Mouse (Mus musculus): ENCODE measurements around the gene Rfx2. TPM values are rescaled to one million over a fixed set of nuclear protein-coding genes. Genes with fewer than 3 reads are reported as not detected.

Rfx2 gene
- polyA plus RNA-seq, 1 experiment from 2014 or later: 4.4 TPM

- peak; percentile 19; the same call in 1 of the 2 replicates for ATAC-seq (ENCODE audit: low FRiP score, low TSS enrichment)
- H3K4me2 ChIP-seq (replicated peaks; ENCODE audit: low read depth, low read length): peak overlapping the region; percentile 73
- H3K9ac ChIP-seq (replicated peaks; ENCODE audit: low read length): peak overlapping the region; percentile 70
- H3K27me3 ChIP-seq (ENCODE audit: insufficient read depth, low read length): peaks cover 2% of the 10 kb centered on the region; the same call in 1 of the 2 replicates
- WGBS: 0% methylated on average over 26 of the region's 28 CpGs
- H3K9me3 ChIP-seq (ENCODE audit: low read length): no peaks in the 10 kb centered on the region
- 0 out of 2 replicates have a peak, but pooled peaks cover 3% of the 10 kb centered on the region for H3K36me3 ChIP-seq (ENCODE audit: insufficient read depth, low read length)
- H3K4me3 ChIP-seq (ENCODE audit: low read length): peak overlapping the region; percentile 53
- H3K4me1 ChIP-seq (ENCODE audit: insufficient read depth, low read length): peaks cover 35% of the 10 kb centered on the region
- H3K27ac ChIP-seq (ENCODE audit: low read length): peak overlapping the region; percentile 85
Measured at GRCm38 (mm10) chr17:56761991-56762410, 68.8 kb downstream of the Rfx2 start.

- Histone ChIP-seq H3K9me3 (ENCODE audit: low read length) (no peaks in the 10 kb centered on the region), H3K4me2 (replicated peaks; ENCODE audit: low read depth, low read length) (no peak overlapping the region), H3K4me3 (ENCODE audit: low read length) (no peak overlapping the region), H3K4me1 (ENCODE audit: insufficient read depth, low read length) (peaks cover 41% of the 10 kb centered on the region), H3K36me3 (ENCODE audit: insufficient read depth, low read length) (no peaks in the 10 kb centered on the region), H3K9ac (replicated peaks; ENCODE audit: low read length) (no peak overlapping the region), H3K27me3 (ENCODE audit: insufficient read depth, low read length) (peaks cover 12% of the 10 kb centered on the region), H3K27ac (ENCODE audit: low read length) (no peak overlapping the region)
- 65% methylated on average over 3 of the region's 3 CpGs for WGBS
- ATAC-seq (ENCODE audit: low FRiP score, low TSS enrichment): no peak
Measured at GRCm38 (mm10) chr17:56761077-56761476, 69.7 kb downstream of the Rfx2 start.

- ATAC-seq (ENCODE audit: low FRiP score, low TSS enrichment): no peak
- Histone ChIP-seq H3K4me3 (ENCODE audit: low read length) (no peak overlapping the region), H3K36me3 (ENCODE audit: insufficient read depth, low read length) (no peaks in the 10 kb centered on the region), H3K4me2 (replicated peaks; ENCODE audit: low read depth, low read length) (no peak overlapping the region), H3K9ac (replicated peaks; ENCODE audit: low read length) (no peak overlapping the region), H3K27ac (ENCODE audit: low read length) (no peak overlapping the region), H3K27me3 (ENCODE audit: insufficient read depth, low read length) (peaks cover 30% of the 10 kb centered on the region), H3K4me1 (ENCODE audit: insufficient read depth, low read length) (peaks cover 38% of the 10 kb centered on the region), H3K9me3 (ENCODE audit: low read length) (no peaks in the 10 kb centered on the region)
- WGBS: 27% methylated on average over 7 of the region's 7 CpGs
Measured at GRCm38 (mm10) chr17:56759261-56759660, 71.6 kb downstream of the Rfx2 start.

- Histone ChIP-seq H3K27me3 (ENCODE audit: insufficient read depth, low read length) (peaks cover 41% of the 10 kb centered on the region), H3K36me3 (ENCODE audit: insufficient read depth, low read length) (no peaks in the 10 kb centered on the region), H3K4me1 (ENCODE audit: insufficient read depth, low read length) (peaks cover 34% of the 10 kb centered on the region), H3K4me3 (ENCODE audit: low read length) (peak overlapping the region; percentile 59; the same call in 1 of the 2 replicates), H3K9me3 (ENCODE audit: low read length) (no peaks in the 10 kb centered on the region), H3K27ac (ENCODE audit: low read length) (peak overlapping the region; percentile 1; the same call in 1 of the 2 replicates), H3K9ac (replicated peaks; ENCODE audit: low read length) (0 out of 2 replicates have a peak overlapping the region, but pooled peaks have one; percentile 2), H3K4me2 (replicated peaks; ENCODE audit: low read depth, low read length) (peak overlapping the region; percentile 100)
- ATAC-seq (ENCODE audit: low FRiP score, low TSS enrichment): no peak
- WGBS: 4% methylated on average over 12 of the region's 12 CpGs
Measured at GRCm38 (mm10) chr17:56758132-56758531, 72.7 kb downstream of the Rfx2 start.

GRCm38 (mm10) chr17:56757416-56758123 lies 73.2 kb downstream of the Rfx2 start, which contains the start of gene Nrtn:
Nrtn (minus strand) TSS chr17:56757530.
- Histone ChIP-seq H3K9me3 (ENCODE audit: low read length) (no peaks in the 10 kb centered on the region), H3K4me2 (replicated peaks; ENCODE audit: low read depth, low read length) (peak within 1 kb of the TSS; percentile 100), H3K27ac (ENCODE audit: low read length) (peak within 1 kb of the TSS; percentile 1; the same call in 1 of the 2 replicates), H3K9ac (replicated peaks; ENCODE audit: low read length) (peak within 1 kb of the TSS; percentile 71), H3K27me3 (ENCODE audit: insufficient read depth, low read length) (peaks cover 46% of the 10 kb centered on the region), H3K4me1 (ENCODE audit: insufficient read depth, low read length) (peaks cover 29% of the 10 kb centered on the region), H3K36me3 (ENCODE audit: insufficient read depth, low read length) (no peaks in the 10 kb centered on the region), H3K4me3 (ENCODE audit: low read length) (peak within 1 kb of the TSS; percentile 59)
- peak; percentile 67 for ATAC-seq (ENCODE audit: low FRiP score, low TSS enrichment)
- WGBS: under 1% methylated on average over 46 of the region's 48 CpGs

GRCm38 (mm10) chr17:56756703-56757399 lies 74.0 kb downstream of the Rfx2 start:
- peak overlapping the region; percentile 71 for H3K9ac ChIP-seq (replicated peaks; ENCODE audit: low read length)
- peak overlapping the region; percentile 59 for H3K4me3 ChIP-seq (ENCODE audit: low read length)
- 1% methylated on average over 51 of the region's 51 CpGs for WGBS
- H3K36me3 ChIP-seq (ENCODE audit: insufficient read depth, low read length): no peaks in the 10 kb centered on the region
- H3K9me3 ChIP-seq (ENCODE audit: low read length): no peaks in the 10 kb centered on the region
- H3K4me2 ChIP-seq (replicated peaks; ENCODE audit: low read depth, low read length): peak overlapping the region; percentile 100
- peak; percentile 32 for ATAC-seq (ENCODE audit: low FRiP score, low TSS enrichment)
- H3K27ac ChIP-seq (ENCODE audit: low read length): no peak overlapping the region
- peaks cover 53% of the 10 kb centered on the region for H3K27me3 ChIP-seq (ENCODE audit: insufficient read depth, low read length)
- peaks cover 24% of the 10 kb centered on the region for H3K4me1 ChIP-seq (ENCODE audit: insufficient read depth, low read length)

- Histone ChIP-seq H3K4me2 (replicated peaks; ENCODE audit: low read depth, low read length) (peak overlapping the region; percentile 32; the same call in 1 of the 2 replicates), H3K9ac (replicated peaks; ENCODE audit: low read length) (no peak overlapping the region), H3K36me3 (ENCODE audit: insufficient read depth, low read length) (no peaks in the 10 kb centered on the region), H3K27me3 (ENCODE audit: insufficient read depth, low read length) (peaks cover 59% of the 10 kb centered on the region), H3K27ac (ENCODE audit: low read length) (no peak overlapping the region), H3K9me3 (ENCODE audit: low read length) (no peaks in the 10 kb centered on the region), H3K4me1 (ENCODE audit: insufficient read depth, low read length) (peaks cover 20% of the 10 kb centered on the region), H3K4me3 (ENCODE audit: low read length) (0 out of 2 replicates have a peak overlapping the region, but pooled peaks have one; percentile 3)
- WGBS: 13% methylated on average over 36 of the region's 36 CpGs
- no peak for ATAC-seq (ENCODE audit: low FRiP score, low TSS enrichment)
Measured at GRCm38 (mm10) chr17:56754271-56755185, 76.3 kb downstream of the Rfx2 start.

GRCm38 (mm10) chr17:56753452-56753851 lies 77.4 kb downstream of the Rfx2 start:
- Histone ChIP-seq H3K4me3 (ENCODE audit: low read length) (no peak overlapping the region), H3K27me3 (ENCODE audit: insufficient read depth, low read length) (peaks cover 59% of the 10 kb centered on the region), H3K9me3 (ENCODE audit: low read length) (no peaks in the 10 kb centered on the region), H3K36me3 (ENCODE audit: insufficient read depth, low read length) (no peaks in the 10 kb centered on the region), H3K4me2 (replicated peaks; ENCODE audit: low read depth, low read length) (no peak overlapping the region), H3K27ac (ENCODE audit: low read length) (no peak overlapping the region), H3K9ac (replicated peaks; ENCODE audit: low read length) (no peak overlapping the region), H3K4me1 (ENCODE audit: insufficient read depth, low read length) (peaks cover 20% of the 10 kb centered on the region)
- no peak for ATAC-seq (ENCODE audit: low FRiP score, low TSS enrichment)
- 21% methylated on average over 15 of the region's 15 CpGs for WGBS

GRCm38 (mm10) chr17:56751404-56752072 lies 79.3 kb downstream of the Rfx2 start:
- no peak overlapping the region for H3K27ac ChIP-seq (ENCODE audit: low read length)
- peak overlapping the region; percentile 33 for H3K4me3 ChIP-seq (ENCODE audit: low read length)
- peak; percentile 66 for ATAC-seq (ENCODE audit: low FRiP score, low TSS enrichment)
- no peaks in the 10 kb centered on the region; the same call in 1 of the 2 replicates for H3K9me3 ChIP-seq (ENCODE audit: low read length)
- no peaks in the 10 kb centered on the region for H3K36me3 ChIP-seq (ENCODE audit: insufficient read depth, low read length)
- peaks cover 6% of the 10 kb centered on the region for H3K4me1 ChIP-seq (ENCODE audit: insufficient read depth, low read length)
- peak overlapping the region; percentile 52 for H3K4me2 ChIP-seq (replicated peaks; ENCODE audit: low read depth, low read length)
- whole genome bisulfite sequencing: 25% methylated on average over 70 of the region's 71 CpGs
- peak overlapping the region; percentile 53 for H3K9ac ChIP-seq (replicated peaks; ENCODE audit: low read length)
- peaks cover 53% of the 10 kb centered on the region for H3K27me3 ChIP-seq (ENCODE audit: insufficient read depth, low read length)
